ENCODE assay signal across 8 mouse cellular contexts in the genomic region with DNA sequence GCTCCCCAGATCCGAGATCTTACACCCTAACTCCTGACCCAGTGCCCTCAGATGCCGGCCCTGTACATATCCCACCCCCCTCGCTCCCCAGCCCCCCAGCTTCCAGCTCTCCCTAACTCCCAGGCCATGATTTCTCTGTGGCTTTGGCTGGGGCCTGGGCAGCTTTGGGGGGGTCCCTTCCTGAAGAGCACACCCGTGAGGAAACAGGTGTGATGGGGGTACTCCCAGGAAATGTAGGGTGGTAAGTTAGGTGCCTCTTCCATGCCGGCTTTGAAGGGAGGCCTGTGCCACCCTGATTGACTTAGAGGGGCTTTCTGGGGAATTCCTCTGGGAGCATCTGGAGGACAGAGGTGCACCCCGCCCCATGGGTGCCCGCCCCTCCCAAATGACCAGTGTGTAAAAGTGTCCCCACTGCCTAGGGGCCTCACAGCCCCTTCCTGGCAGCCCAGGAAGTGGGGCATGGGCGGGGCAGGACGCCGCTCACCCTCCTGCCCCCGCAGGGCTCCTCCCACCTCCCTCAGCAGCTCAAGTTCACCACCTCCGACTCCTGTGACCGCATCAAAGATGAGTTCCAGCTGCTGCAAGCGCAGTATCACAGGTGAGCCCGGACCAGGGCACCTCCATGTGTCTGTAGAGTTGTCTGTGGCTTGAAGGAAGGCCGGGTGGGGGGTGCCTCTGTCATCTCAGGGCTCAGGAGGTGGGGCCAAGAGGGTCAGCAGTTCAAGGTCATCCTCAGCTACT. TPM values are rescaled to one million over a fixed set of nuclear protein-coding genes. Genes with fewer than 3 reads are reported as not detected.
DNase-seq lines count a peak whose midpoint lies in the region; ATAC-seq and TF ChIP-seq lines count a peak whose summit lies in the region.

No protein-coding gene starts in this region.

- H3K27me3 ChIP-seq in Patski: no peaks in the 10 kb centered on the region
- peaks cover 6% of the 10 kb centered on the region; the same call in 1 of the 2 replicates for H3K27me3 ChIP-seq in forebrain, embryonic 15.5 days

- POLR2A ChIA-PET in Patski (lab: Charles Lee): interaction anchor here (0.6 to 3.6 kb wide), 4 partner anchors 9 to 794 kb away, joined by 3 to 24 read pairs (median 8); no protein-coding TSS in a partner anchor

- WGBS in forebrain, embryonic 15.5 days: 29% methylated on average over 16 of the region's 16 CpGs

- in situ Hi-C loops in Patski (cut with MboI; ENCODE audit: low pct_unique_long_range_greater_than_20kb): no loop called here

- no peaks in the 10 kb centered on the region for H3K9me3 ChIP-seq in forebrain, embryonic 15.5 days

- peaks cover 49% of the 10 kb centered on the region for H3K4me1 ChIP-seq in forebrain, embryonic 15.5 days

- H3K9ac ChIP-seq in forebrain, embryonic 15.5 days (replicated peaks): peak overlapping the region; percentile 99

- H3K4me2 ChIP-seq in forebrain, embryonic 15.5 days (replicated peaks): peak overlapping the region; percentile 89

- peak overlapping the region; percentile 92 for H3K27ac ChIP-seq in forebrain, embryonic 15.5 days (replicated peaks)

- DNase-seq in B cell, adult 2 months: peak; percentile 72 to 73
- DNase-seq in Patski (ENCODE audit: low read depth, low spot score): no peak
- DNase-seq in kidney, adult 9 months: peak; percentile 58
- peak; percentile 57 for DNase-seq in lung, postnatal 14 days
- peak; percentile 49 for DNase-seq in spleen, adult 12 weeks (ENCODE audit: low spot score)
- no peak for DNase-seq in layer of hippocampus, postnatal 25 days (ENCODE audit: extremely low spot score in 1 of 2, low spot score in 1 of 2)
- DNase-seq in ovary, adult 18-20 months (ENCODE audit: low spot score): no peak

- peak; percentile 18 for ATAC-seq in Patski
- ATAC-seq in forebrain, embryonic 15.5 days (replicated peaks): no peak

- H3K36me3 ChIP-seq in forebrain, embryonic 15.5 days: peaks cover 19% of the 10 kb centered on the region

- CTCF ChIA-PET in Patski (lab: Charles Lee): interaction anchor here (1.2 to 5.7 kb wide), 3 partner anchors 10 kb away, joined by 3 to 48 read pairs (median 8); no protein-coding TSS in a partner anchor

- peak overlapping the region; percentile 91 for H3K4me3 ChIP-seq in forebrain, embryonic 15.5 days

- no peak for TF ChIP-seq CTCF in Patski (IDR thresholded peaks at IDR 0.05)

RNA-seq across cellular contexts. Expression of gene Aes, which starts 1.6 kb away (rescaled TPM):
- 1,239 TPM for polyA plus RNA-seq in Patski (2021)
- 665 and 705 TPM in 2 replicates for polyA plus RNA-seq in forebrain, embryonic 15.5 days (2015; fragmentation: Nextera tagmentation; extraction: Ambion mirVana)
- total RNA-seq in layer of hippocampus, postnatal 25 days (2021): 100 to 1,000 TPM; 692 to 732 TPM

RNA-seq across cellular contexts. Expression of gene Tle2, which starts 13.5 kb away (rescaled TPM):
- polyA plus RNA-seq in Patski (2021): 46.4 TPM
- polyA plus RNA-seq in forebrain, embryonic 15.5 days (2015; fragmentation: Nextera tagmentation; extraction: Ambion mirVana): 27.3 and 28.0 TPM in 2 replicates
- 10 to 100 TPM; 22.5 to 32.3 TPM for total RNA-seq in layer of hippocampus, postnatal 25 days (2021)

RNA-seq across cellular contexts. Expression of gene Gna11, which starts 15.9 kb away (rescaled TPM):
- 76.2 TPM for polyA plus RNA-seq in Patski (2021)
- 99.8 and 103 TPM in 2 replicates for polyA plus RNA-seq in forebrain, embryonic 15.5 days (2015; fragmentation: Nextera tagmentation; extraction: Ambion mirVana)
- 100 to 1,000 TPM; 110 to 121 TPM for total RNA-seq in layer of hippocampus, postnatal 25 days (2021)

RNA-seq across cellular contexts. Expression of gene Gna15, which starts 36.9 kb away (rescaled TPM):
- not detected for polyA plus RNA-seq in Patski (2021)
- polyA plus RNA-seq in forebrain, embryonic 15.5 days (2015; fragmentation: Nextera tagmentation; extraction: Ambion mirVana): 0.57 and 0.84 TPM in 2 replicates
- 1 to 10 TPM; 2.4 to 3.2 TPM for total RNA-seq in layer of hippocampus, postnatal 25 days (2021)

RNA-seq across cellular contexts. Expression of gene Tle6, which starts 40.0 kb away (rescaled TPM):
- 7.5 TPM for polyA plus RNA-seq in Patski (2021)
- 3.0 and 4.2 TPM in 2 replicates for polyA plus RNA-seq in forebrain, embryonic 15.5 days (2015; fragmentation: Nextera tagmentation; extraction: Ambion mirVana)
- 1 to 10 TPM; 1.7 to 4.1 TPM for total RNA-seq in layer of hippocampus, postnatal 25 days (2021)

Comparison
In these comparisons a context has a peak if more than half of its experiments do, and no peak if none do; other contexts are left out.
1. DNase-seq: peak in B cell, adult 2 months (2 of 2), kidney, adult 9 months (single experiment), lung, postnatal 14 days (single experiment) and spleen, adult 12 weeks (single experiment); none in Patski (single experiment), layer of hippocampus, postnatal 25 days (0 of 2) and ovary, adult 18-20 months (single experiment).